Comparison of ENCODE assay signal across 8 mouse cellular contexts in genomic region chr5:14514631-14515523, GRCm38 (mm10). TPM values are rescaled to one million over a fixed set of nuclear protein-coding genes. Genes with fewer than 3 reads are reported as not detected.
DNase-seq lines count a peak whose midpoint lies in the region; ATAC-seq and TF ChIP-seq lines count a peak whose summit lies in the region.

TSS of gene Pclo (plus strand) at chr5:14514918.

- H3K27me3 ChIP-seq in hindbrain, postnatal 0 days (ENCODE audit: insufficient read depth, low read length) = no peaks in the 10 kb centered on the region

- H3K4me1 ChIP-seq in hindbrain, postnatal 0 days (ENCODE audit: insufficient read depth, low read length) = no peaks in the 10 kb centered on the region; the same call in 1 of the 2 replicates

- peak within 1 kb of the TSS; percentile 64 for H3K4me2 ChIP-seq in hindbrain, postnatal 0 days (ENCODE audit: low read depth, low read length)

- under 1% methylated on average over 88 of the region's 89 CpGs for WGBS in hindbrain, postnatal 0 days

- H3K9me3 ChIP-seq in hindbrain, postnatal 0 days (ENCODE audit: low read length) = no peaks in the 10 kb centered on the region

- ATAC-seq in common myeloid progenitor, adult 5-6 weeks (replicated peaks; ENCODE audit: low read depth, poor library complexity, severe bottlenecking) = peak; percentile 85
- peak; percentile 98 for ATAC-seq in hindbrain, postnatal 0 days
- ATAC-seq in monocyte, adult 5-6 weeks (replicated peaks; ENCODE audit: insufficient number of reproducible peaks, low FRiP score, low TSS enrichment, poor library complexity, severe bottlenecking) = no peak

- peak within 1 kb of the TSS; percentile 96 for H3K27ac ChIP-seq in hindbrain, postnatal 0 days

- TF ChIP-seq CTCF in hindbrain, postnatal 0 days (IDR thresholded peaks at IDR 0.05; ENCODE audit: low read depth) = no peak

- peak; percentile 90 for DNase-seq in adrenal gland, adult 2 months
- peak; percentile 65 for DNase-seq in gastrocnemius, postnatal 10 days
- peak; percentile 96 for DNase-seq in hindbrain, postnatal 0 days (ENCODE audit: low spot score)
- DNase-seq in left cerebral cortex, adult 11 months (ENCODE audit: low spot score) = peak; percentile 92
- peak; percentile 65 for DNase-seq in lung, postnatal 14 days
- peak; percentile 94 for DNase-seq in right cerebral cortex, adult 18-20 months

- peak within 1 kb of the TSS; percentile 93 for H3K4me3 ChIP-seq in hindbrain, postnatal 0 days (ENCODE audit: low read length)

- peak within 1 kb of the TSS; percentile 94 for H3K9ac ChIP-seq in hindbrain, postnatal 0 days (replicated peaks; ENCODE audit: low read length)

- H3K36me3 ChIP-seq in hindbrain, postnatal 0 days (ENCODE audit: insufficient read depth, low read length) = no peaks in the 10 kb centered on the region

RNA-seq across cellular contexts. Expression of gene Pclo, which starts in this region (rescaled TPM):
- total RNA-seq in adrenal gland, adult 2 months (2021) = 1 to 10 TPM; 5.9 to 8.9 TPM
- polyA plus RNA-seq in adrenal gland, adult 2 months (2012; rRNA removed) = 0.41 and 0.71 TPM in 2 replicates
- total RNA-seq in common myeloid progenitor, adult 5-6 weeks (2017) = not detected in 2 replicates
- total RNA-seq in gastrocnemius, postnatal 10 days (2021) = under 1 TPM; 0.49 to 0.75 TPM
- 37.5 and 41.7 TPM in 2 replicates for total RNA-seq in hindbrain, postnatal 0 days (2014; rRNA removed)
- 10.2 and 10.9 TPM in 2 replicates for polyA plus RNA-seq in hindbrain, postnatal 0 days (2015; fragmentation: Nextera tagmentation; extraction: Ambion mirVana)
- 0.10 TPM in 1 of 3 replicates, not detected in the others for total RNA-seq in monocyte, adult 5-6 weeks (2017)

Comparison
In these comparisons a context has a peak if more than half of its experiments do, and no peak if none do; other contexts are left out.
1. Peak in ATAC-seq in common myeloid progenitor, adult 5-6 weeks; RNA of the gene not detected or under 1 TPM.
2. Peak in DNase-seq in gastrocnemius, postnatal 10 days; RNA of the gene not detected or under 1 TPM.